Mouse (Mus musculus): Measurements from ENCODE around the gene Atp8b3. TPM values are rescaled to one million over a fixed set of nuclear protein-coding genes. Genes with fewer than 3 reads are reported as not detected.

The Atp8b3 gene
- polyA plus RNA-seq (2012; ENCODE audit: insufficient read depth, insufficient read length, missing spikeins), result not detected in 2 replicates

GRCm38 (mm10) chr10:80538710-80539394 is at the start of gene Atp8b3:
TSS of gene Atp8b3 (minus strand) at chr10:80539124.
- TF ChIP-seq CTCF (IDR thresholded peaks at IDR 0.05; ENCODE audit: low read depth, low read length), result no peak
- no peak for TF ChIP-seq POLR2A (IDR thresholded peaks at IDR 0.05; ENCODE audit: borderline replicate concordance, low read depth, low read length)
- Histone ChIP-seq H3K27ac (ENCODE audit: insufficient read depth, low read depth, low read length) (no peak within 1 kb of the TSS), H3K4me3 (ENCODE audit: insufficient read depth, low read length) (peak within 1 kb of the TSS; percentile 48), H3K4me1 (ENCODE audit: control insufficient read depth, insufficient read depth, low read length) (peaks cover 17% of the 10 kb centered on the region)

DNA sequence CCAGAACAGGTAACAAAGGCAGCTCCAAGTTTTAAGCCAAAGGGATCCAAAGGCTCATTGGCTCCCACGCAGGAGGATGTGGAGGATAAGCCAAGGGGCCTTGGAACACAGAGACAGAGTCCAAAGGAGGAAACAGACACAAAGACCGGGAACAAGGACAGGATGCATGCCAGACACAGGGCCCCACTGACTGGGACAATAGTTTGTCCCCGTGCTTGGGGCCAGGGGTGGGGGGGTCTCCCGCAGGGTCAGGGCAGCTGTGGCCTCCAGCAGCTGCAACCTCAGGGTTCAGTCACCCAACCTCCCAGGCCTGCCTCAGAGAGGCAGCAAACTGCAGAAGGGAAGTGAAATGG is 48.4 kb upstream of the Atp8b3 start:
- TF ChIP-seq POLR2A (IDR thresholded peaks at IDR 0.05; ENCODE audit: borderline replicate concordance, low read depth, low read length) (no peak), CTCF (IDR thresholded peaks at IDR 0.05; ENCODE audit: low read depth, low read length) (no peak)
- H3K27ac ChIP-seq (ENCODE audit: insufficient read depth, low read depth, low read length), result 0 out of 2 replicates have a peak overlapping the region, but pooled peaks have one; percentile 10
- H3K4me1 ChIP-seq (ENCODE audit: control insufficient read depth, insufficient read depth, low read length), result peaks cover 18% of the 10 kb centered on the region
- 0 out of 2 replicates have a peak overlapping the region, but pooled peaks have one; percentile 12 for H3K4me3 ChIP-seq (ENCODE audit: insufficient read depth, low read length)

- 0 out of 2 replicates have a peak overlapping the region, but pooled peaks have one; percentile 10 for H3K27ac ChIP-seq (ENCODE audit: insufficient read depth, low read depth, low read length)
Measured at GRCm38 (mm10) chr10:80586407-80587304, 47.7 kb upstream of the Atp8b3 start.

GRCm38 (mm10) chr10:80585581-80585980 is 46.7 kb upstream of the Atp8b3 start:
- no peak overlapping the region for H3K27ac ChIP-seq (ENCODE audit: insufficient read depth, low read depth, low read length)
- no peak overlapping the region for H3K4me3 ChIP-seq (ENCODE audit: insufficient read depth, low read length)
- TF ChIP-seq POLR2A (IDR thresholded peaks at IDR 0.05; ENCODE audit: borderline replicate concordance, low read depth, low read length) (no peak), CTCF (IDR thresholded peaks at IDR 0.05; ENCODE audit: low read depth, low read length) (no peak)
- H3K4me1 ChIP-seq (ENCODE audit: control insufficient read depth, insufficient read depth, low read length), result peaks cover 18% of the 10 kb centered on the region

More at GRCm38 (mm10) chr10:80586407-80587304, 47.7 kb upstream of the Atp8b3 start:
- H3K4me1 ChIP-seq (ENCODE audit: control insufficient read depth, insufficient read depth, low read length), result peaks cover 18% of the 10 kb centered on the region
- TF ChIP-seq CTCF (IDR thresholded peaks at IDR 0.05; ENCODE audit: low read depth, low read length) (no peak), POLR2A (IDR thresholded peaks at IDR 0.05; ENCODE audit: borderline replicate concordance, low read depth, low read length) (no peak)
- H3K4me3 ChIP-seq (ENCODE audit: insufficient read depth, low read length), result 0 out of 2 replicates have a peak overlapping the region, but pooled peaks have one; percentile 12

DNA sequence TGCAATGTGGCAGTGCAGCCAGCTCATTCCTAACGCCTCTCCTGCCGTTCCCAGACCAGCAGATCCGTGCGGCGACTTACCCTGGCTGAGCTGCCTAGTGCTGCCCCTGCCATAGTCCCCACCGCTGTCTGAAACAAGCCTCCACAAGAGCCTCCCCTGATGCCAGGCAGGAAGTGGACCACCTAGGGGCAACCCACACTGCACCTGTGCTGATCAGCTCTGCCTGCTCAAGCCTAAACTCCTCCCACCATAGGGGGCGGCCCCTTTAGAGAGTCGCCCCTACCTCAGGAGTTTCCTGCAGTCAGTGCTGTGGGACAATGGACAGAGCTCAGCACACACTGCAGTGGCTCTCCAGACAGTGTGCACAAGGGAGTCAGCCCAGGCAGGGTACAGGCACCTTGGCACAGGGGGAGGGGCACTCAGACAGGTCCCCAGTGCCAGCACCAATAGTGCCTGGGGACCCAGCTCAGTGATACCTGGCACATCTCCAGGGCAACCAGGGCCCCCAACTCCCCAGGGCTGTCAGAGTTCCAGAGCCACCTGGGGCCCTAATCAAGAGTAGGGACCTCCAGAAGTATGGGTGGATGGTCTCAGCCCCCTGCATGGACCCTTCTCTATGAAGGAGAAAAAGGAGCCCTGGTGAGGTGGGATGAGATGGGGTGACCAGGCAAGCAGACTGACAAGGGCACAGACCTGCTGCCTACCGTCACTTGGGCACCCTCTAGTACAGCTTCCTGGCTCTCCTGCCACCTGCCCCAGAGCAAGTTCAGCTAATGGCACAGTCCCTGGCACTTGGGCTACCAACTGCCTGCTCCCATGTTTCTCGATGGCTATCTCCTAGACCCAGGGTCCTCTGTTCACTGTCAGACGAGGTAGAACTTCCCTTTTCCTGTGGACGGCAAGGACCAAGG is 46.0 kb upstream of the Atp8b3 start:
- TF ChIP-seq CTCF (IDR thresholded peaks at IDR 0.05; ENCODE audit: low read depth, low read length) (no peak), POLR2A (IDR thresholded peaks at IDR 0.05; ENCODE audit: borderline replicate concordance, low read depth, low read length) (no peak)
- H3K4me3 ChIP-seq (ENCODE audit: insufficient read depth, low read length), result no peak overlapping the region
- no peak overlapping the region for H3K27ac ChIP-seq (ENCODE audit: insufficient read depth, low read depth, low read length)
- peaks cover 18% of the 10 kb centered on the region for H3K4me1 ChIP-seq (ENCODE audit: control insufficient read depth, insufficient read depth, low read length)

DNA sequence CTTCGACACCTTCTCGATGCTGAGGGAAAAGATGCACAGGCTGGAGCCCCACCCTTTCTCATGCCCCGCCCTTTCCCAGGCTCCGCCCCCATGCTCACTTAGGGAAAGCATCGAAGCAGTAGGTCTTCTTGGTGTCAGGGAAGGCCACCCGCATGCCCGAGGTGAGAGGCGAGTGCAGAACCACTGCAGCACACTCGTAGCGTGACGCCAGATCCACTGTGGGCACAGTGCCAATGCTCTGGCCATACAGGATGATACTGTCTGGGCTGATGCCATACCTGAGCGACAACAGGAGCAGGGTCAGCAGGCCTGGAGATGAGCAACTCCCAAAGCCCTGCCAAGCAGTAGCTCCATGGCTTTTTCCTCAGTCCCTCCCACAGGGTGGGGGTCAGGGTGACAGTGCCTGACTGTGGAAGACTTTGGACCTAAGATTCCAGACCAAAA is 45.1 kb upstream of the Atp8b3 start:
- H3K27ac ChIP-seq (ENCODE audit: insufficient read depth, low read depth, low read length), result no peak overlapping the region
- TF ChIP-seq POLR2A (IDR thresholded peaks at IDR 0.05; ENCODE audit: borderline replicate concordance, low read depth, low read length) (no peak), CTCF (IDR thresholded peaks at IDR 0.05; ENCODE audit: low read depth, low read length) (no peak)
- no peak overlapping the region for H3K4me3 ChIP-seq (ENCODE audit: insufficient read depth, low read length)
- peaks cover 21% of the 10 kb centered on the region for H3K4me1 ChIP-seq (ENCODE audit: control insufficient read depth, insufficient read depth, low read length)

DNA sequence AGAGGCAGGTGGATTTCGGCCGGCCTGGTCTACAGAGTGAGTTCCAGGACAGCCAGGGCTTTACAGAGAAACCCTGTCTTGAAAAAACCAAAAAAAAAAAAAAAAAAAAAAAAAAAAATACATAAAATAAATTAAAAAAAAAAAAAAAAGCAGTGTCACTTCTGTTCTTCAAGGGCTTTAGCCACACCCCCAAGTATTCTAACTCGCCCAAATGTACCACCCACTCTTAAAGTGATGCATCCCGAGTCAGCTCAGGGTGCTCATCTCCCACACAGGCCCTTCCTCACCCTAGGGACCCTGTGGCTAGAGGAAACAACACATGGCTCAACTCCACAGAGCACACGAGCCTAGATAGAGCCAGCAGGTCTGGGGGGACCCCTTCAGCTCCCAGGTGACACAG is 44.1 kb upstream of the Atp8b3 start:
- TF ChIP-seq CTCF (IDR thresholded peaks at IDR 0.05; ENCODE audit: low read depth, low read length) (no peak), POLR2A (IDR thresholded peaks at IDR 0.05; ENCODE audit: borderline replicate concordance, low read depth, low read length) (no peak)
- Histone ChIP-seq H3K27ac (ENCODE audit: insufficient read depth, low read depth, low read length) (no peak overlapping the region), H3K4me3 (ENCODE audit: insufficient read depth, low read length) (no peak overlapping the region), H3K4me1 (ENCODE audit: control insufficient read depth, insufficient read depth, low read length) (peaks cover 18% of the 10 kb centered on the region)

DNA sequence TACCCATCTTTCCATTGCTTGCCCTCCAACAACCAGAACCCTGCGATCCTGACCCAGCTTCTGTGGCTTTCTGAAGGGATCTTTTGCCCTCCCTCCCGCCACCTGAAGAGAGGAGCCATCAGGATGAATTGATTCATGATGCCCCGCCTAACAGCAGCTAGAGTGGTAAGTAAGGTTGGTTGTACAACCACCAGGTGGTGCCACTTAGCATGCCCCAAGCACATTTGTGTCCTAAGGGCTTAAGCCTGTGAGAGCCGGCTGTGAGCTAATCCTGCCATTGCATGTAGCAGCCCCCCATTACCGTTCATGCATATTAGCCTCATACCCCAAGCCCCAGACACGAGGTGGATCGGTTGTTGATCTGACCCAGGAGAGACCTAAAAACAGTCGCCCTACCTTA is 40.0 kb upstream of the Atp8b3 start:
- TF ChIP-seq POLR2A (IDR thresholded peaks at IDR 0.05; ENCODE audit: borderline replicate concordance, low read depth, low read length) (no peak), CTCF (IDR thresholded peaks at IDR 0.05; ENCODE audit: low read depth, low read length) (no peak)
- 0 out of 2 replicates have a peak overlapping the region, but pooled peaks have one; percentile 3 for H3K27ac ChIP-seq (ENCODE audit: insufficient read depth, low read depth, low read length)
- peaks cover 17% of the 10 kb centered on the region for H3K4me1 ChIP-seq (ENCODE audit: control insufficient read depth, insufficient read depth, low read length)
- H3K4me3 ChIP-seq (ENCODE audit: insufficient read depth, low read length), result peak overlapping the region; percentile 90
